Mouse (Mus musculus): ENCODE data around the gene Meox2. TPM values are rescaled to one million over a fixed set of nuclear protein-coding genes. Genes with fewer than 3 reads are reported as not detected.

Gene Meox2
- polyA plus RNA-seq, 1 experiment from 2014 or later = 3.4 TPM

GRCm38 (mm10) chr12:37167742-37168141, 59.4 kb downstream of the Meox2 start:
- Histone ChIP-seq H3K4me3 (ENCODE audit: control insufficient read depth in 1 of 2, insufficient read depth in 1 of 2, low read depth in 1 of 2, low read length in 2 of 2) (no peak overlapping the region), H3K36me3 (ENCODE audit: control insufficient read depth, insufficient read depth, low read length) (no peaks in the 10 kb centered on the region), H3K4me2 (ENCODE audit: low read length) (no peak overlapping the region), H3K9ac (ENCODE audit: low read length) (no peak overlapping the region), H3K27me3 (ENCODE audit: control insufficient read depth, insufficient read depth, low read length) (no peaks in the 10 kb centered on the region), H3K4me1 (ENCODE audit: control insufficient read depth in 2 of 2, insufficient read depth in 2 of 2, low read length in 2 of 2) (no peaks in the 10 kb centered on the region), H3K27ac (replicated peaks in 1 of 2; ENCODE audit: control insufficient read depth in 1 of 2, insufficient read depth in 1 of 2, low read depth in 2 of 2, low read length in 2 of 2) (no peak overlapping the region), H3K9me3 (ENCODE audit: control insufficient read depth, low read length) (no peaks in the 10 kb centered on the region)
- ATAC-seq (ENCODE audit: insufficient number of reproducible peaks, insufficient read depth, low FRiP score, low read depth) = no peak

GRCm38 (mm10) chr12:37173324-37173723, 65.0 kb downstream of the Meox2 start:
- H3K9ac ChIP-seq (ENCODE audit: low read length) = no peak overlapping the region
- no peak overlapping the region for H3K4me3 ChIP-seq (ENCODE audit: control insufficient read depth in 1 of 2, insufficient read depth in 1 of 2, low read depth in 1 of 2, low read length in 2 of 2)
- H3K4me1 ChIP-seq (ENCODE audit: control insufficient read depth in 2 of 2, insufficient read depth in 2 of 2, low read length in 2 of 2) = no peaks in the 10 kb centered on the region
- no peaks in the 10 kb centered on the region for H3K36me3 ChIP-seq (ENCODE audit: control insufficient read depth, insufficient read depth, low read length)
- 81% methylated on average over 3 of the region's 3 CpGs for WGBS
- no peak overlapping the region for H3K27ac ChIP-seq (replicated peaks in 1 of 2; ENCODE audit: control insufficient read depth in 1 of 2, insufficient read depth in 1 of 2, low read depth in 2 of 2, low read length in 2 of 2)
- no peaks in the 10 kb centered on the region for H3K27me3 ChIP-seq (ENCODE audit: control insufficient read depth, insufficient read depth, low read length)
- no peaks in the 10 kb centered on the region for H3K9me3 ChIP-seq (ENCODE audit: control insufficient read depth, low read length)
- no peak overlapping the region for H3K4me2 ChIP-seq (ENCODE audit: low read length)
- no peak for ATAC-seq (ENCODE audit: insufficient number of reproducible peaks, insufficient read depth, low FRiP score, low read depth)

- Histone ChIP-seq H3K9ac (ENCODE audit: low read length) (no peak overlapping the region), H3K4me1 (ENCODE audit: control insufficient read depth in 2 of 2, insufficient read depth in 2 of 2, low read length in 2 of 2) (no peaks in the 10 kb centered on the region), H3K4me2 (ENCODE audit: low read length) (no peak overlapping the region), H3K36me3 (ENCODE audit: control insufficient read depth, insufficient read depth, low read length) (no peaks in the 10 kb centered on the region), H3K4me3 (ENCODE audit: control insufficient read depth in 1 of 2, insufficient read depth in 1 of 2, low read depth in 1 of 2, low read length in 2 of 2) (no peak overlapping the region), H3K27ac (replicated peaks in 1 of 2; ENCODE audit: control insufficient read depth in 1 of 2, insufficient read depth in 1 of 2, low read depth in 2 of 2, low read length in 2 of 2) (no peak overlapping the region), H3K27me3 (ENCODE audit: control insufficient read depth, insufficient read depth, low read length) (no peaks in the 10 kb centered on the region), H3K9me3 (ENCODE audit: control insufficient read depth, low read length) (no peaks in the 10 kb centered on the region)
- ATAC-seq (ENCODE audit: insufficient number of reproducible peaks, insufficient read depth, low FRiP score, low read depth) = no peak
These were observed 75.3 kb downstream of the Meox2 start for GRCm38 (mm10) chr12:37183689-37184088.

- no peak for ATAC-seq (ENCODE audit: insufficient number of reproducible peaks, insufficient read depth, low FRiP score, low read depth)
- Histone ChIP-seq H3K9me3 (ENCODE audit: control insufficient read depth, low read length) (no peaks in the 10 kb centered on the region), H3K27me3 (ENCODE audit: control insufficient read depth, insufficient read depth, low read length) (no peaks in the 10 kb centered on the region), H3K4me3 (ENCODE audit: control insufficient read depth in 1 of 2, insufficient read depth in 1 of 2, low read depth in 1 of 2, low read length in 2 of 2) (no peak overlapping the region), H3K27ac (replicated peaks in 1 of 2; ENCODE audit: control insufficient read depth in 1 of 2, insufficient read depth in 1 of 2, low read depth in 2 of 2, low read length in 2 of 2) (no peak overlapping the region), H3K4me1 (ENCODE audit: control insufficient read depth in 2 of 2, insufficient read depth in 2 of 2, low read length in 2 of 2) (no peaks in the 10 kb centered on the region), H3K9ac (ENCODE audit: low read length) (no peak overlapping the region), H3K4me2 (ENCODE audit: low read length) (no peak overlapping the region), H3K36me3 (ENCODE audit: control insufficient read depth, insufficient read depth, low read length) (no peaks in the 10 kb centered on the region)
- WGBS = 56% methylated on average over 5 of the region's 5 CpGs
These were observed 80.7 kb downstream of the Meox2 start for GRCm38 (mm10) chr12:37188940-37189488.

Other genes starting within 250 kb of the Meox2 start
- 0.35 and 0.49 TPM in 2 replicates for gene Agmo, start 133.1 kb downstream of the Meox2 start, polyA plus RNA-seq (2014; fragmentation: Nextera tagmentation; extraction: Ambion mirVana)

Data from heart, embryonic 14.5 days (tissue).